Mouse (Mus musculus): ENCODE measurements around the gene Taar8b. TPM values are rescaled to one million over a fixed set of nuclear protein-coding genes. Genes with fewer than 3 reads are reported as not detected.
"Not testable (repeated sequence)": the region's sequence is repeated elsewhere in the genome, so short reads cannot be mapped to it uniquely, and the experiment has no call there.

The Taar8b gene
- not detected for total RNA-seq (2021)
- long read RNA-seq, experiment 1: 0 reads
- long read RNA-seq, experiment 2: 0 reads

DNA sequence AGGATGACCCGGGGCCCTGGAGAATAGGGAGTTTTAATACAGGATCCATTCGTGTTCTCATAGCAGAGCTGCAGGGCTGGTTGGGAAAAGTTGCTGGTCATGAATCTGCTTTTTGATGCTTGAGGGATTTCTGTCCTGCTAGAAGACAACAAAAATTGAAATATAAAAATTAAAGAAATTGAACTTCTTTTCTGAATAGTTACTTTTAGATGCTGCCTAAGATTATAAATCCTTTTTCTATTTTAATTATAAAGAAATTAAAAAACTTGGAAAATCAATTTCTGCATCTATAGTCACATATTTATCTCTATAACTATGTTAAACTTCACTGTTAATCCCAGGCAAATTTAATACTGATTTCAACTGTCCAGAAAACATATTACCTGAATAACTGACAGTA is at the start of gene Taar8b:
Gene Taar8b, minus strand, starts transcription at position 101 of the 400 bp plus-strand sequence.
- intact Hi-C loops (cut with DNase I): no loop called here

DNA sequence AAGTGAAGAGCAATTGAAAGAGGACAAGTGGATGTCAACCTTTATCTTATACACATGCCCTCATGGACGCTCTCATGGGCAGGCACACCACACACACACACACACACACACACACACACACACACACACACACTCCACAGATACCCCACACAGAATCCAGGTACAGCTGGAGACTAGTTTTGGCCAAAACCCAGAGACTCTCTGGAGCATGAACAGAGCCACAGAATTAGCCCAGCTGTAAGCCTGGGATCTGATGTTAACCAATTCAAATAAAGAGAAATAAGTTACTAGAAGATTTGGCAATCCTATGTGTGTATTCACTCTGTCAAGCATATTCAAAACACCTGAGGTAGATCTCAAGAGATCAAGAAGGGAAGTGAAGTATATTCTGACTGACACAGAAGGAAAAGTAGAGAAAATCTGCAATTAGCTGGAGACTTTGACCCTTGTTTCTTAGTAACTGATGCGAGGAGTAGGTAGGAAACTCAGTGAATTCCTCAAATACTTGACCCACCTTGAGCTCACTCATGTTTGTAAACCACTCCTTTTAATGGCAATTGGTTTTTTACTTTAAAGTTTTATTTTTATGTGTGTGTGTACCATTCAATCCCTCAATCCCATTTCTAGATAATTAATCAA is 46.6 kb upstream of the Taar8b start:
- no peak for DNase-seq
- intact Hi-C loops (cut with DNase I): no loop called here

More for the DNA sequence above, at the start of gene Taar8b:
- DNase-seq: no peak

DNA sequence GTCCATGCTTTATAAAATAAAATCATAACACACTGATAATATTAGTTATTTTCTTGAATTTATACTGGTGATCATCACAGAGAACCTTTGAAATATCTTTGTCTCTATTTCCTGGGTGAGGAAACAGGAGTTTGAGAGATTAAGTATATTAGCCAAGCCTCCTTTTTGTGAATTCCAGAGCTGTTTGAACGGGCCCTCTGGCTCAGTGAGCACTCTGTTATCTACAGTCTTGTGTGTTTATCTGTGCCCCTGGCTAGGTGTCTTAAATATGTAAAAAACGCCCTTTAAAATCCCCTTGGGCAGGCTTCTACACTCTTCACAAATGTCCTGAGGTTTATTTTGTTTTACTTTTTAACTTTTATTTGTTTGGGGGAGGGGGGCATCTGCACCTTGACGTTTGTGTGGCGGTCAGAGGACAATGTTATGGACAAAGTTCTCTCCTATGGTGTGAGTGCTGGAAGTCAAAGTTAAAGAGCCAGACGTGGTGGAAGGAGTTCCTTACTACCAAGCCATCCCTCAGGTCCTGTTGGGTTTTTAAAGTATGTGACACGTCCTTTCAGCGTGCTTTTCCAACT is 42.1 kb upstream of the Taar8b start:
- intact Hi-C loops (cut with DNase I): loop anchor here (5.0 kb wide), 2 partner anchors 157 to 322 kb away; no protein-coding TSS in a partner anchor

DNA sequence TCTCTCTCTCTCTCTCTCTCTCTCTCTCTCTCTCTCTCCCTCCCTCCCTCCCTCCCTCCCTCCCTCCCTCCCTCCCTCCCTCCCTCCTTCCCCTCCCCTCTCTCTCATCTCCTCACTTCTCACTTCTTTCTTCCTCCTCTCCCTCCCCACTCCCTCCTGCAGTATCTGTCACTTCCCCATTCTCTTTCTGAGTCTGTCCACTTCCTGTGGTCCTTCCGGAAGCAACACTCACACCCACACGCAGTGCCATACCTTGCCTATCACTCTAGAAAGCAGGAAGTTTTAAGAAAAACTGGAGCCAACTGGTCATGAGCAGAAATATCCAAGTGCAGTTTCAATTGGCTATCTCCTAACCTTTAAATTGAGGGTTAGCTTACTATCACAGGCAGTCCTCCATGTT is 41.0 kb upstream of the Taar8b start:
- intact Hi-C loops (cut with DNase I): loop anchor here (5.0 kb wide), 2 partner anchors 156 to 321 kb away; no protein-coding TSS in a partner anchor

More for the DNA sequence above, 42.1 kb upstream of the Taar8b start:
- DNase-seq: no peak

DNA sequence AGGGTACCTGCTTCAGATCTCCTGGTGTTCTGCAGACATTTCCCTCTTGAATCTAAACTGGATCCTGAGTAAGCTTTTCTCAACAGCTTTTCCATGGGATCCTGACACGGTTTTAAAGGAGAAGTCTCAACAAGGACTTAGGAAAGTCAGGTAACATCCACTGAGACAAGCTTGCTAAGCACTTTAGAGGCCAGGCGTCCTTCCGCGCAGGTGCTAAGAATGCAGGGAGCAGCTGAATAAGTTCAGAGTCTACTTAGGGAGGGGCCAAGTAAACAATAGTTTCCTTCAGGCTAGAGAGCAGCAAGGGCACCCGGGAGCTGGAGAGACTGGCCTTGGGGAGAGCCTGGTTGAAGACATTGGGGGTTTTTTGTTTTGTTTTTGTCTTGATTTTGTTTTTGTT is 40.2 kb upstream of the Taar8b start:
- intact Hi-C loops (cut with DNase I): loop anchor here (5.0 kb wide), 2 partner anchors 155 to 320 kb away; no protein-coding TSS in a partner anchor
- DNase-seq: no peak

More for the DNA sequence above, 41.0 kb upstream of the Taar8b start:
- DNase-seq: no peak

DNA sequence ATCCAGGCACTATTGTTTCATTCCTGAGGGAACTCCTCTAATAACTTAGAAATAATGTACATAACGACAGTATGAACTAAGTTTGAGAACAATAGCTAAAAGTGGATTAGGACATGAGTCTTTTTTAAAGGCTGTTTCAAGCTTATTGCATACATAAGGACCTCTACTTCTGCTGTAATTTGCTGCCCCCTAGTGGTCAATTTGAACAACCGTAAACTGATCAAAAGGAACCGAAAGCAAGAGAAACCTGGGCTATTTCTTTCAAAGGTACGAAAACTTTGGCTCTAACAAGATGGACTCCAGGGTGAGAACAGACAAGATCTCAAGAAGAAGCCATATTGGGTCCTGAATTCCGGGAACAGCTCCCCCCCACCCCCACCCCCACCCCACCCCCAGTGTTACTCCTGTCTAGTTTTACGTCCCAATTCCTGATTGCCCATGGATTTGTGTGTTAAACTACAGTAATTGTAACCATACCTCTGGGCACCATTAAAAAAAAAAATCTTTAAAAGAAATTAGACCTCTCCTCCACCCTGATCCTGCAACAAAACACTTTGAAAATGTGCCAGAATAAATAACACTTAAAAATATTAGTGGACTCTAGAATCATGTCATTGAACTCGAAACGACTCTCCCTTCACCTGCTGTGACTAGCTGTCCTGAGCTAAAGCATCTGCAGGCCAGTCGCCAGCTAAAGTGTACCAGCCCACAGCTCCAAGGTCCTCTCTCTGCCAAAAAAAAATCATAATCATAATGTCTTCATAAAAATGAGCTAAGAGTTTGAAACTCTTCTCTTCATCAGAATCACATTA is 39.6 kb upstream of the Taar8b start:
- DNase-seq: peak in 1 of 2 experiments; percentile 14
- intact Hi-C loops (cut with DNase I): loop anchor here (5.0 kb wide), 2 partner anchors 154 to 319 kb away; no protein-coding TSS in a partner anchor

DNA sequence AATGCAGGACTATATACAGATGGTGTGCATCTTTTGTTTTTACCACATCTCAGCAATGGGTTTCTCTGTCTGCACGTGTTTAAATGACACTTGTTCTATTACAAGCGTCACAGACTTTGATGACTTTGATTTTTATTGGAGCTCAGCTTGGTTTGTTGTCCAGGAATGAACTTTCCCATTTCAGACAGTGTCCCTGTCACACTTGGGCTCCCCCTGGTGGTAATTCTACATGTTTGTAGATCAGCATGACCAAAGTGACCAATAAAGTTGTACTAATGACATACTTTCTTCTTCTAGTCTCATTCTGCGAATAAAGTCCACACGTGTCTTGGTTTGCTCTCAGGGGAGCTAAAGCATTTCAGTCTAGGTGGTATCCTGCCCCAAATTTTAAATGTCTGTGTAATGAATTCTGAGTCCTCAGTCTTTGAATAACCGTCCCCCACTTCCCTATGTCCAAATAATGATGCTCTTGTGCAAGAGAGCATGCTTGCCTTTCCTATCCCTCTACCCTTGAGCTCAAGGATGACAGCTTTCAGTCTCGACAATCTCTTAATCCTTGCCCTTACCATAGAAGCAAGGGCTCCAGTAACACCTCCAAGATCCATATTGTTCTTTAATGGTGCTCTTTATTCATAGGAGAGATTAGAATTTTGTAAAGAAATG is 19.2 kb upstream of the Taar8b start:
- intact Hi-C loops (cut with DNase I): no loop called here
- DNase-seq: no peak

DNA sequence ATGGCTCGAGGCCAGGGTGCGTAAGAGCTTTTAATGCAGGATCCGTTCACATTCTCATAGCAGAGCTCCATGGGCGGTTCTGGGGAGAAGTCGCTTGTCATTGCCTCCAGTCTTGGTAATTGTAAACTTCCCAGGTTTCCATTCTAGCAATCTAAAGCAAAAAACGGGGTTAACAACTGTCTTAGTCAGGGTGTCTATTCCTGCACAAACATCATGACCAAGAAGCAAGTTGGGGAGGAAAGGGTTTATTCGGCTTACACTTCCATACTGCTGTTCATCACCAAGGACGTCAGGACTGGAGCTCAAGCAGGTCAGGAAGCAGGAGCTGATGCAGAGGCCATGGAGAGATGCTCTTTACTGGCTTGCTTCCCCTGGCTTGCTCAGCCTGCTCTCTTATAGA is 17.3 kb upstream of the Taar8b start, which contains the start of gene Taar9:
Gene Taar9, minus strand, starts transcription at position 101 of the 400 bp plus-strand sequence.
- intact Hi-C loops (cut with DNase I); DNase-seq: not testable (repeated sequence)

DNA sequence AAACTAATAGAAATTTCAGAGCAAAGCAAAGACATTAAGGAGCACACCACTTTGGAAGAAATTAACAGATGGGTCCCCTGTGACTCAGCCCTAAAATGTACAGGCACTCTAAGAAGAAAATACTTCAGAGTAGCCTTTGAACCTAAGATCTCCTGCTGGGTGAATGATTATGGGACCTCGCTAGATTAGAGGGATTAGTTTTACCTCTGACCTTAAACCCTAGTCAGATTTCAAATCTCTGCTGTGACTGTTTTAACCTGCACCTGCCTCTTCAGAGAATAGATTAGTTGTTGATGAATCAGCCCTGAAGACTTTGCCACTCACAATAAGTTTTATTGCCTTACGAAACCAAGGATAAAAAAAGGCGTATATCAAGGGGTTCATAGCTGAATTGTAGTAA is 16.1 kb upstream of the Taar8b start:
- intact Hi-C loops (cut with DNase I): no loop called here
- no peak for DNase-seq

DNA sequence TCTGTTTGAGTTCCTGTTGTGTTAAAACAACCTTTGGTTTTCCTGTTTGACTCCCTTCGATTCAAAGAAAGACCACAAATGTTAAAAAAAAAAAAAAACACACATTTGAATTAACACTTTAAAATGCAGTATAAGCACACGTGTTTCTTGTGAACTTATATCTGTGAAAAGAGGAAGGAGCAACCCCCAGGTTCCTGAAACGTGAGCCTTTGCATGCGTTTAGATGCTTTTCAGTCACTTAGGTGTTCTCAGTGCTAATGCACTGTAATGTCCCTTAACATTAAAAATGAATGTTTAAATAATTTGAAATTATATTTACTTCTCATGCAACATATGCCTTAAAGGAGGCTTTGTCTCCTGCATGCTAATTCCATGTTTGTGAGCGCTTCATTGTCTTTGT is 15.7 kb upstream of the Taar8b start:
- intact Hi-C loops (cut with DNase I): no loop called here
- no peak for DNase-seq

DNA sequence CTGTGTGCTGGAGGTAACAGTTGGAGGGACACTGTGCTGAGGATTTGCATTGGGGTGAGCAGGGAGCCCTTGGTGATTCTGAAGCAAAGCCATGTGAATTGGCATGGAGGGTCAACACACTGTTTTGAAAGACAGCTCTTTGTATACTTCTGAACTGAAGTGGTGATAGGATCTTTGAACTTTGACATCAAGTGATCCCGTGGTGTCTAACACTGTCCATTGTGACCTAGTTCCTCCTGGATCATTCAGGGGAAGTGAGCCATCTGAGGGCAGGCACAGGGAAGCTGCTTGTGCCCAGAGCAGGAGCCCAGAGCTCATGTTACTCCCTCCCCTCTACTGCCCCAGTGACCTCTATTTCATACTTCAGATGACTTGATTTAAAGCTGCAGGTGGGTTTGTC is 11.2 kb upstream of the Taar8b start:
- DNase-seq; intact Hi-C loops (cut with DNase I): not testable (repeated sequence)

DNA sequence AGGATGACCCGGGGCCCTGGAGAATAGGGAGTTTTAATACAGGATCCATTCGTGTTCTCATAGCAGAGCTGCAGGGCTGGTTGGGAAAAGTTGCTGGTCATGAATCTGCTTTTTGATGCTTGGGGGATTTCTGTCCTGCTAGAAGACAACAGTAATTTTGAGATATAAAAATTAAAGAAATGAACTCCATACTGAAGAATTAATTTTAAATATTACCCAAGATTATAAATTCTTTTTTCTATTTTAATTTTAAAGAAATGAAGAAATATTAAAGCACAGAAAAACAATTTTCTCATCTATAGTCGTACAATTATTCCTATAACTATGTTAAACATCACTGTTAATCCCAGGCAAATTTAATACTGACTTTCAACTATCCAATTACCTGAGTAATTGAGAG is 9.7 kb upstream of the Taar8b start, which contains the start of gene Taar8c:
Gene Taar8c, minus strand, starts transcription at position 101 of the 400 bp plus-strand sequence.
- intact Hi-C loops (cut with DNase I); DNase-seq: not testable (repeated sequence)

DNA sequence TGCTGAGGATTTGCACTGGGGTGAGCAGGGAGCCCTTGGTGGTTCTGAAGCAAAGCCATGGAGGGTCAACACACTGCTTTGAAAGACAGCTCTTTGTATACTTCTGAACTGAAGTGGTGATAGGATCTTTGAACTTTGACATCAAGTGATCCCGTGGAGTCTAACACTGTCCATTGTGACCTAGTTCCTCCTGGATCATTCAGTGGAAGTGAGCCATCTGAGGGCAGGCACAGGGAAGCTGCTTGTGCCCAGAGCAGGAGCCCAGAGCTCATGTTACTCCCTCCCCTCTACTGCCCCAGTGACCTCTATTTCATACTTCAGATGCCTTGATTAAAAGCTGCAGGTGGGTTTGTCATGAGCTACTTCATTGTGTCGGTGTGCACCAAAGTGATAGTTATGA is 4.9 kb upstream of the Taar8b start:
- intact Hi-C loops (cut with DNase I); DNase-seq: not testable (repeated sequence)

DNA sequence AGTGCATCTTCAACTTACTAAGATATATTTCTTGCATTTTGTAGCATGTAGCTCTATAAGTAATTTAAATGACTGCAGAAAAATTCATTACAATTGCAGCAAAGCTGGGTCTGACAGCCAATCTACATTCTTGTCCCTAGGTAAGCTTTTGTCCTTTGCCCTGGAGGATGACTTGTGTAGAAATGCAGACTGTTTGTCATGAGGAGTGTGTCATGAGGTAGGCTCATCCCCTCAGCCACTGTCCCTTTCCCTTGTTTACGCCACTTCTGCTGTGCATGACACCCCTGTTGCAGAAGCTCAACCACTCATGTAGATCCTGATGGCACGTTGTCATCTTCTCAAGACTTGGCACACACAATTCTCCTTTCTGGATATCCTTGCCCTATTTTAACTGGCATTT is 4.9 kb downstream of the Taar8b start:
- intact Hi-C loops (cut with DNase I): loop anchor here (10.0 kb wide), 1 partner anchor 112 kb away; the partner anchor contains the start of gene Taar5

DNA sequence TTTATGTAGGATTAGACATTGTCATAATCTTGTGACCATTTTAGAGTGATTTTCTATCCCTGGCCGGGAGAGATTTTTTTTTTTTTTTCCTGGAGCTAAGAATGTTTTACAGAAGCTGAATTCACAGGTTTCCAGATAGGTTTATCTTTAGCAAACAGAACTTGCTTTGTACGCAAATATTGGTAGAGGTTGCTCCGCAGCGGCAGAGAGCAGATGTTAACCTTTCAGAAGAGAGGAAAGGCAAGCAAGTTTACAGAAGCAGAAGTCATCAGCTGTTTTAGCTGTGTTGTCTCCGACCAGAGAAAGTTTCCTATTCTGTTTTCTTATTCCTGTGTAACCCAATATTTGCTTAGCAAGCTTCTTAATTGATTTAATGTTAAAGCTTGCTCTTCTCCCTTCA is 5.5 kb downstream of the Taar8b start:
- intact Hi-C loops (cut with DNase I): loop anchor here (10.0 kb wide), 1 partner anchor 112 kb away; the partner anchor contains the start of gene Taar5
- DNase-seq: no peak

More for the DNA sequence above, 4.9 kb downstream of the Taar8b start:
- no peak for DNase-seq

DNA sequence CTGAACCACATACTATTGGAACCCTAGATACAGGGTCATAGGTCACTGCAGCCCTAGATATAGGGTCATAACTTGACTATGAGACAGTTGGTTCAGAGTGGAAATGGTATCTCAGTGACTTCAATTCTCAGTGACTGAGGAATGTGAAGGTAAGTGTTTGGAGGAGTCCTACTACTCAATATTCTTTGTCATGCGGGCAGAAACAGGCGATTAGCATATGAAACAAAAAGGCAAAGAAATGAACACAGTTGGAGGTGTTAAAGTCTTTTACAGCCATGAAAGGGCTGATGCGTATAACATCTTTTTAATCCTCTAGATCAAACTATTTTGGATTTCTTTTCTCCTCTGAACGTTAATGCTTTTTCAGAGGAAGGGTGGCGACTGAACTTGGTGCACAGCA is 6.2 kb downstream of the Taar8b start:
- intact Hi-C loops (cut with DNase I): loop anchor here (10.0 kb wide), 1 partner anchor 111 kb away; the partner anchor contains the start of gene Taar5
- no peak for DNase-seq

DNA sequence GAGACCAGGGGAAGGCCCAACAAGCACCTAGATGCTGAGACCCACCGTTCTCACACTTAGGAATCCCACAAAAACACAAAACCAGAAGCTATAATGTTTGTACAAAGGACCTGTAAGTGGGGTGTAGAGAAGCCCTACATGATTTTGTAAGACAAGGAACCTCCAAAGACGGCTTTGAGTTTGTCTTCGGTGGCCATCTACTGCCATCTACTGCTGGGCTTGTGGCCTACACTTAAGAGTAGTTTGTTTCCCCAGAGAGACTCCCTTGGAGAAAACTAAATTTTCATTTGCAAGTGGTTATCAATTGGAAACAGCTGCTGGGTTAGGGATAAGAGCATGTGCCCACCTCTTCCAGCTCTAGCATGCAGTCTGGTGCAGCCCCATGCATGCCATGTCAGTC is 11.9 kb downstream of the Taar8b start:
- DNase-seq: no peak
- intact Hi-C loops (cut with DNase I): loop anchor here (10.0 kb wide), 1 partner anchor 105 kb away; the partner anchor contains the start of gene Taar5

DNA sequence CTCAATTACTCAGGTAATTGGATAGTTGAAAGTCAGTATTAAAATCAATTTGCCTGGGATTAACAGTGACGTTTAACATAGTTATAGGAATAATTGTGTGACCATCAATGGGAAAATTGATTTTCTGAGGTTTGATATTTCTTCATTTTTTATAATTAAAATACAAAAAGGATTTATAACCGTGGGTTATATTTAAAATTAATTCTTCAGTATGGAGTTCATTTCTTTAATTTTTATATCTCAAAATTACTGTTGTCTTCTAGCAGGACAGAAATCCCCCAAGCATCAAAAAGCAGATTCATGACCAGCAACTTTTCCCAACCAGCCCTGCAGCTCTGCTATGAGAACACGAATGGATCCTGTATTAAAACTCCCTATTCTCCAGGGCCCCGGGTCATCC is 15.9 kb downstream of the Taar8b start, which contains the start of gene Taar8a:
Gene Taar8a, plus strand, starts transcription at position 301 of the 400 bp plus-strand sequence.
- intact Hi-C loops (cut with DNase I); DNase-seq: not testable (repeated sequence)

DNA sequence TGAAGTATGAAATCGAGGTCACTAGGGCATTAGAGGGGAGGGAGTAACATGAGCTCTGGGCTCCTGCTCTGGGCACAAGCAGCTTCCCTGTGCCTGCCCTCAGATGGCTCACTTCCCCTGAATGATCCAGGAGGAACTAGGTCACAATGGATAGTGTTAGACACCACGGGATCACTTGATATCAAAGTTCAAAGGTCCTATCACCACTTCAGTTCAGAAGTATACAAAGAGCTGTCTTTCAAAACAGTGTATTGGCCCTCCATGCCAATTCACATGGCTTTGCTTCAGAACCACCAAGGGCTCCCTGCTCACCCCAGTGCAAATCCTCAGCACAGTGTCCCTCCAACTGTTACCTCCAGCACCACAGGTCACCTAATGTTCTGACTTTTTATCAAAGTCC is 17.3 kb downstream of the Taar8b start:
- intact Hi-C loops (cut with DNase I); DNase-seq: not testable (repeated sequence)

DNA sequence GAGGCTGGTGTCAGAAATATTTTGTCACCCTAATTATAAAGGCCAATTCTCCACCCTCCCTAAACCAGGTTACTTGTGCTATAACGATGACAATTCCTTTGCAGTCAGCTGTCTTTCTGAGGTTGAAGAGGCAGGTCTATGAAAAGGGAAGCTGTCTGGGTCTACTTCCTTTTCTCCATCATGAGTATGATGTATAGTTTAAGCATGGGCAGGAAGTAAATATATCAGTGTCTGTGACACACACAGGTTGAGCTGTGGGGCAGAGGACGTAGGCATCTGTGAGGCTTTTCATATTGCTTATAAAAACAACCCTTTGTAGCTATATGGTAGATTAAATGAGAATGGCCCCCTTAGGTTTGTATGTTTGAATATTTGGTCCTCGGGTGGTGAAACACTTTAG is 33.1 kb downstream of the Taar8b start:
- intact Hi-C loops (cut with DNase I): no loop called here
- DNase-seq: no peak
